Mouse (Mus musculus): ENCODE data around the gene Hipk3.

The Hipk3 gene

DNA sequence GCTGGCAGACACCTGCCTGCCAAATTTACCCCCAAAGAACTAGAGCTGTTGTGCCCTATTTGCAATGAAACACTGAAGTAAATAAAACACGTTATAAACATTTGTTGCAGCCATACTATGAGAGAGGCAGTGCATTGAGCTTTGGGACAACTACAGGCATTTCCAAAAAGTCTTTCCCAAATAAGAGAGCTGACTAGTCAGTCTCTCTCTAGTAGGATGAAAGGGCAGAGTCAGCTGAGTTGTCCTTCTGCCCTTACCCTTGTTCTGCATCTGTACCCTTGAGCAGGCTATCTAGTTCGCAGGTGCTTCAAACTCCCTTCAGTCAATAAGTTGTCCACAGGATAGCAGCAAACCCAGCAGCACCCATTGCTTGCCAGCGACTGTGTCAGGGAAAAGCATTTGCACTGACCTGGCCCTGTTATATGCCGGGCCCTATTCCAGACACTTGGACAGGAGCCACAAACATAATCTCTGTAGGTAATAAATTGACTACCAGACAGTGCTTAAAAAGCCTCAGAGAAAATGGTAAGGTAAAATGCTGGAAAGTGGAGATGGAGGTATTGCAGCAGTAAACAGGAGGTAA, 83.2 kb downstream of the Hipk3 start, which contains the start of gene D430041D05Rik:
Gene D430041D05Rik, minus strand, starts transcription at position 51 of the 583 bp plus-strand sequence.
- DNase-seq, result peak; percentile 27

DNA sequence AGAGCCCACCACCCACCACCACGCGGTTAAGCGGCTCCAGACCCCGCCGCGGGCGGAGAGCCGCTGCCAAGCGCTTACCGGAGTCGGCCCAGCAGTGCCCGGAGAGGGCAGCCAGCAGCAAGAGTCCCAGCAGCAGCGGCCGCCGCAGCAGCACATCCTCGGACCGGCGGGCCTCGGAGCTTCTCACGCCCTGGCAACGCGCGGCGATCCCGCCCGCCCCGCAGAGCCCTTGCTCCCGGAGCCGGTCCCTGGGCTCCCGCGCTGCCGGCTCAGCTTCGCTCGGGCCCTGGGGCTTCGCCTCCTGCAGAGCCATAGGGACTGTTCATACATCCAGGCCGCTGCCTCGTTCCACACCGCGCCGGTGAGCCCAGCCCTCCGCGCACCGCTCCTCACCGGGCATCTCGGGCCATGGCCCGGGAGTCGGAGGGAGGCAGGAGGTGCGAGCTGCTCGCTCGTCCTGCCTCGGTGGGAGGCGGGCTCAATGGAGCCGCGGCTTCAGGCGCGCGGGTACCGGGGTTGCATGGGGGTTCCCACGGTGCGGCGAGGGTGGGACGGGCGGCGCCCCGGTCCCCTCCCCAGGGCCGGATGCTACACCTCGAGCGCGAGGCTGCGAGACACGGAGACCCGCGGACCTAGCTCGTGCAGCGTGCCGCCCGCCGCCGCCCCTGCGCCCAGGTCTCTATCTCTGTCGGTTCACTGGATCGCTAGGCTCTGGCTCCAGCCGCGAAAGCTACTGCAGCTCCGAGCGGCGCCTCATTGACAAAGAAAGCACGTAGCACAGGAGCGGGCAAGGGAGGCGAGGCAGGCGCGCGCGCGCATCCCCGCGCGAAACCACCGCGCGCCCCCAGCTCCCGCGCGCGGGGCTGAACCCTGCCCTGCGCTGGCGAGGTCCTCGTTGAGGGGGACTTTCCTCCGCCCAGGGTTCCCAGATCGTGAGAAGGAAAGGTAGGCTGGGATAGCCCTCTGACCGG, 84.1 kb downstream of the Hipk3 start:
- peak; percentile 63 for DNase-seq

DNA sequence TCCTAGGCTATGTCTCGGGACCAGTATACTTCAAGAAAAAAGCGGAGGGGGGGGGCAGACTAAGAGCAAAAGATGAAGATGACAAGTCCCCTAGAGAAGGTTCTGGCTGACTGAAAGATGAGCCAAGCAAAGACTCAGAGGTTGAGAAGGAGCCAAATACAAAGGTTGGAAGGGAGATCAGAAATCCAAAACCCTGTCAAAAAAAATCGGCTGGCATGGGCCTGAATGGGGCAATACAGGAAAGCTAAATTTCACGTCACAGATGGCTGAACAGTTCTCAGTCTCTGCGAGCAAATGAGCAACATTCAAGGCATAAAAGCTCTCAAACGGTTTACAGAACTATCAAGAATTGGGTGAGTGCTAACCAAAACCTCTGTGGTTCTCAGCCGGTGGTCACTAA, 85.9 kb downstream of the Hipk3 start:
- DNase-seq, result no peak

DNA sequence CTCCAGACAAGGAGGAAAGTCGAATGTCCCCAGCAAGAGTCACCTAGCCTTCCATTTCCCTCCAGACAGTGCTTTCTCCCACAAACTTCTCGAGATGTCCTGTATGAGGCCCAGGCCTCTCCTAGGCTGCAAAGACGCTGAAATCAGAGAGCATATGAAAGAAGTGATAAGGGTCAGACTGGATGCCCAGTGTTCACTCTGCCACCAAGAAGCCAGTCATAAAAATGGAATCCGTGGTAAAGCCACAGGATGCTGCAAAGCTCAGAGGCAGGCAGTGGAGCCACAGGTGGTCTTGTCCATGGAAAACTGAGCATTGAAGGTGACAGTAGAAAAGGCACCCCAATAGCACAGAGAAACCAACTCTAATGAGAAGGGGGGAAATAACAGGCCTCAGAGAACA, 86.3 kb downstream of the Hipk3 start:
- no peak for DNase-seq

DNA sequence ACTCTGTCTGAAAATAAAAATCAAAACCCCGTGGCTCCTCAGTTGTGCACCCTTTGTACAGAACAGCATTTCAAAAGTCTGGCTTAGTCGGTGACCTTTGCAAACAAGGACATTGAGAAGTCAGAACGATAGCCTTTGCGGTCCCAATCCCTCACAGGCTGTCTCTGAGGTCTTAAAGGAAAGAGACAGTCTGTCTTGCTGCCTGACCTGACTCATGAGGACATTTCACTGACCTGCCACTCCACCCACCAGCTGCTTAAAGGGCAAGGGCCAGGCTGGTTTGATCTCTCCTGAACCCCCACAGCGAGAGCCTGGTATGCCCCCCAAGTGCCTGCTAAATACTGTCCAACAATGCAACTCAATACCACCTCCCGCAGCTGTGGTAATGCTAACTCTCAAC, 90.2 kb downstream of the Hipk3 start:
- DNase-seq, result no peak

DNA sequence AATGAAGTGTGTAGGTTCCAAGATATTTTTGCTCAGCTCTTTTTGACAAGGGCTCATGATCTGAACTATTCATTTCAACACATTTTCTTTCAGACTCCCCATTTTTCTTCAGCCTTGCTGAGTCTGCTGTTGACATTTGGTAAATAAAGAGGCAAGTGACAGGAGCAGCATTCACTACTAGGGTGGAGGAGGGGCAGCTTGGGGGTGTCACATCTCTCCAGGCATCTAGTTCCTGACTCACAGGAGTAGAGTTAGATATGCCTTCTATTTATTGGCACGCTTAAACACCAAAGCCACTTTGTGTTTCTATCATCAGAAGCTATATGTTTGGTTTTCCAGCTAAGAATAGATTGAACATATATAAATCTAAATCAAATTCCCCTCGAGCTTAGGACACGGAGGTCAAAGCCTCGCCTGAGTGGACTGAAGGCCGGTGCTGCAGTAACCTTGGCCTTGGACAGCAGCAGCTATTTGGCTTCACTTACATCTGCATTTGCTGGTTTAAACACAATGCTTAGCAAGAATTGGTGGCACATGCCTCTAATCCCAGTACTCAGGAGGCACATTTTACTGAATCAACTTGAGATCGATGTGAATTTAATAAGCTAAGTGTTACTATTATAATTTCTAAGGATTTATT, 95.5 kb downstream of the Hipk3 start:
- no peak for DNase-seq

DNA sequence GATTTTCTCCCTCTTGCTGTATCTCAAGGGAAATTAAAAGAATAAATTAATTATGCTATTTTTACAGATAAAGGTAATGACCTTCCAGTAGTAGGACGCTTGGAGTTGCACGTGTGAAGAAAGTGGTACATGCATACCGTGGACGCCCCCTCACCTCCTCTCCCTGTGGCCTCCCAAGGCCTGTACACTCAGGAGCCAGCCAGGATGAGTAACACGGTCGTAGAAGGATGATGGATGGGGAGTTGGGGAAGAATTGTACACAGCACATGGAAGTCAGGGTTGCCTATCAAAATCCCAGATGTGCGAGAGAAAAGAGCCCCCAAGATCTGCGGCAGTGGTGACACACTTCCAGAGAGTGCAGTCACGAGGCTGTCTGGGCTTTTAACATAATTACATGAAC, 98.3 kb downstream of the Hipk3 start:
- no peak for DNase-seq

DNA sequence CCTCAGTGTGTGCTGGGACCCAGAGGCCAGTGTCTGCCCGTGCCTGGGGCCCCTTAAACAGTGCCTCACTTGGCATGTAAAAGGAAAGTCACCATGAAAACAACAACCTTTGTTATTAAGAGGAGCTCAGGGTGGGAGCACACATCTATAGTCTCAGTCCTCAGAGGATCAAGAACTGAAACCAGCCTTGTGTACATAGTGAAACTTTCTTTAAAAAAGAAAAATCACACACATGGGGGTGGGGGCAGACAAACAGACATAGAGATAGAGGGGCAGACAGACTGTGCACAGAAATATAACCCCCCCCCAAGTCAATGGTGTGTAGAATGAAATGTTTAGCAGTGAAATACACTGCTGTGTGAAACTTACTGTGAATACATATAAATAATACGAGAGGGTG, 99.5 kb downstream of the Hipk3 start:
- DNase-seq, result no peak

DNA sequence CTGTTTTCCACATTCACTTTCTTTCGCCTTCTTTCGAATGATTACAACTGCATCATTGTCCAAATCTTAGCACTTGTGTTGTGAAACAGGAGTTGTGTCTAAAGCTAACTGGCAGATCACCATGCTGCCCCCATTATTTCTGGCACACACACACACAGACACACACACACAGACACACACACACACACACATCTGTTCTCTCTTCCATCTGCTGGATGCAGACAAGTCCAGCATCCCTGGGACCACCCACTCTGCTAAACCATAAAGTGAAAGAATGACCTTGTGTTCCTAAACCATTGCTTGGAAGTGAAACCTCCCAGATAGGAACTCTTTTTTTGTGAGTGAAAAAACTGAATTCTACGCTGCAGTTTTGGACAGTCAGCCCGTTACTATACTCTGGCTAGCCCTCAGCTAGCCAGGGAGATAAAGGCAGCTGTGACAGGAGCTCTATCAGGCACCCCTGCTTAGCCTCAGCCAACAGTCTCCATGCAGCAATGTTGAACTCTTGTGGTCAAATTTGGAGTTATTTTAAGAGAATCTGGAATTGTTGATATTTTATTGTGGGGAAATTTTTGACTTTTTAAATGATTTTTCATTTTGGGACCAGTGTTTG, 101.4 kb downstream of the Hipk3 start:
- DNase-seq, result no peak

DNA sequence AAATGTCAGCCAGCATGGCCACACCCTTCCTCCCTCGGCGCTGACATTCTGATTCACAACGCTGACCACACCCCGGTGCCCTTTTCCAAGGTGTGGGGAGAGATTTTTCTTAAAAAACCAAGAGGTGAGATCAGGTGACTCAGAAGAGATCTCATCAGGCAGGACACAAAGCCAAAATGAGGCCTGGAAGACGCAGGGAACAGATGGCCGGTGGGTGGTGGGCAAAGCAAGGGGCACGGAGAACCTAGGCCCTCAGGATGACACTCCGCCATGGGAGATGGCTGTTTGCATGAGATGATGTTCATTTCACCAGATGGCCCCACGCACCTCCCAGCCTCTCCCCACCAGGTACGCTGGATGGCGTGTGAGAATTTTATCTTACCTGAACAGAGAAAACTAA, 105.0 kb downstream of the Hipk3 start:
- DNase-seq, result no peak

DNA sequence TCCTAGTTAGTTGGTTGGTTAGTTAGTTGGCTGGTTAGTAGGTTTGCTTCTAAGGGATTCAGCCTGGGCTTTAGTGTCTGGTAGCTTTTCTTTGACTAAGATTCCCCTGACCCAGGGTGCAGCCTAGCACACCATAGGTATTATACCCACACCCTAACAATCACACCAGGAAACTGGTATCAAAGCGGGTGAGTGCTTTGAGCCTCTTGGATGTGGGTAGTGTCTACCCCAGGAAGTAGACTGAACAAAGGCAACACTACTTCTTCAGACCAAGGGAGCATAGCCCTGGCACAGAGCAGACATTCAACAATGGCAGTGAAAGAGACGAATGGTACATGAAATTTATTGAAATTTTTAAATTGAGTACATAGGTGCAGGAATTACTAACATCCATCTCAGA, 108.3 kb downstream of the Hipk3 start:
- peak; percentile 46 for DNase-seq

DNA sequence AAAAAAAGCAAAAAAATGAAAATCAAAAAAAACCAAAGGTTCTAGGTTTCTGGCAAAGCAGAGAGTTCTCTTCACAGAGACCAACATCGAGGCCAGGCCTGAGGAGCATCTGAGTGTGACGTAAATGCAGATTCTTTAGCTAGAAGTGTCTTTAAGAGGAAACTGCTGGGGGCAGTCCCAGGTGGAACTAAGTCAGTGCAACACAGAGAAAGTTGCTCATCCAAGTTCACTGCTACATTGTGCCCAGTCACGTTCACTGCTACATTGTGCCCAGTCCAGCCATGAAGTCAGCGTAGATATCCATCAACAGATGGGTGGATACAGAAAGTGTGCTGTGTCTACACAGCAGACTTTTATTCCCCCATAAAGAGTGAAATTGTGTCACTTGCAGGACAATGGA, 110.7 kb downstream of the Hipk3 start:
- DNase-seq, result no peak

DNA sequence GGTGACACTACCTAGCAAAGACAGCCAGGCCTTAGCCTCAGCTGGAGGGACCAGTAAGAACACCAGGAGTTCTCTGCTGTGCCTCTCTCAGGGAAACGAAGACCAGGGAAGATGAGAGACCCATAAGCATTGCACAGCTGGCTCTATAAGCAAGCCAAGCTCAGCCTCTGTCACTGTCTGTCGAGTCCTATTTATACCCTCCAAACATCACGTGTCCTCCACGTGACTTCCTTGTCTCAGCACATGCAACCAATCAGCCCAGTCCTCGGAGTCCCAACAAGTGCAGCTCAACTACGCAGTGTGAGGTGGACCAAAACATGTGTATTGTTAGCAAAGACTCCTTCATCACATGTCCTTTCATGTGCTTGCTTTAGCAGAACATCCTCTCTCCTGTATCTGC, 111.4 kb downstream of the Hipk3 start:
- no peak for DNase-seq

DNA sequence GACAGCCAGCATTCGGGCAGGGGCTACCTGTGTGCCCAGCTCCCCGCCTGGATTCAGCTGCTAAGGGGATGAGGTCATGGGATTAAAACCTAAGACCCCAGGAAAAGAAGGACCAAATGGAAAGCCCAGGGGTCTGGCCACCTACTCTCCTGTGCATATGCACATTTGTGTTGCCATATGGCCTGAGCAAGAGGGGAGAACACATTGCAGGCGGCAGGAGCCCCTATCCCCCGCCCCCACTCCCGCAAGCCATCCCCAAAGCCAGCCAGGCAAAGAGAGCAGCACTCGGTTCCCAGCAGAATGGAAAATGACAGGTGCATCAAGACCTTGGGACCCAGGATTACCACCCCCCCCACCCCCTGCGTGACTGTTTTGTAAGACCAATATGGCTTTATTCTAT, 114.9 kb downstream of the Hipk3 start:
- DNase-seq, result no peak

DNA sequence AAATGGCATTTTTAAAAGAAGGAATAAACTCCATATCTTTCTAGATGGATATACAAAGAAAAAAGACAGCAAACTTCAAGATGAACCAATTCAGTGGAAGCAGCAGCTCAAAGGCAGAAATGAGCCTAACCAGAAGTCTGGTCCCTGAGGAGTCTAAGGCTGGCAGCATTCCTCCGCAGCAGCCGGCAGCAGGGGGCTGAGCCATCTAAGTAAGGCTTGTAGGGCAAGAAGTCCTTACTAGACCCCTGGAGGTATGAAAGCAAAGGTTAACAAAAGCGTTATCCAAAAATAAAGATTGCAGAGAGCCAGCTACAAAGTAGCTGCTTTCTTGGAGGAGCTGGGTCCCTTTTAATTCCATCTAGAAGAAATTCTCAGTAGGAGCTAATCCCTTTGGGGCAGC, 115.5 kb downstream of the Hipk3 start:
- DNase-seq, result no peak

DNA sequence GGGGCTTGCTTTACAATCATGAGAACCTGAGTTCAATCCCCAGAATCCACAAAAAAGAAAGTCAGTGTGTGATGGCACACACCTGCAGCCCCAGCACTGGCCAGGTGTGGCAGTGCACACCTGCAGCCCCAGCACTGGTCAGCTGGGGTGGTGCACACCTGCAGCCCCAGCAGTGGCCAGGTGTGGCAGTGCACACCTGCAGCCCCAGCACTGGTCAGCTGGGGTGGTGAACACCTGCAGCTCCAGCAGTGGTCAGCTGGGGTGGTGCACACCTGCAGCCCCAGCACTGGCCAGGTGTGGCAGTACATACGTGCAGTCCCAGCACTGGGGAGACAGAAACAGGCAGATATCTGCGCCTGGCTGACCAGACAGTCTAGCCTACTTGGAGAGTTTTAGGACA, 116.3 kb downstream of the Hipk3 start:
- no peak for DNase-seq

Data from thymus, postnatal 25 days (tissue).